Mouse (Mus musculus): Measurements from ENCODE around the gene Capn7. TPM values are rescaled to one million over a fixed set of nuclear protein-coding genes. Genes with fewer than 3 reads are reported as not detected.

The Capn7 gene
- polyA plus RNA-seq, 1 experiment = 14.8 TPM

DNA sequence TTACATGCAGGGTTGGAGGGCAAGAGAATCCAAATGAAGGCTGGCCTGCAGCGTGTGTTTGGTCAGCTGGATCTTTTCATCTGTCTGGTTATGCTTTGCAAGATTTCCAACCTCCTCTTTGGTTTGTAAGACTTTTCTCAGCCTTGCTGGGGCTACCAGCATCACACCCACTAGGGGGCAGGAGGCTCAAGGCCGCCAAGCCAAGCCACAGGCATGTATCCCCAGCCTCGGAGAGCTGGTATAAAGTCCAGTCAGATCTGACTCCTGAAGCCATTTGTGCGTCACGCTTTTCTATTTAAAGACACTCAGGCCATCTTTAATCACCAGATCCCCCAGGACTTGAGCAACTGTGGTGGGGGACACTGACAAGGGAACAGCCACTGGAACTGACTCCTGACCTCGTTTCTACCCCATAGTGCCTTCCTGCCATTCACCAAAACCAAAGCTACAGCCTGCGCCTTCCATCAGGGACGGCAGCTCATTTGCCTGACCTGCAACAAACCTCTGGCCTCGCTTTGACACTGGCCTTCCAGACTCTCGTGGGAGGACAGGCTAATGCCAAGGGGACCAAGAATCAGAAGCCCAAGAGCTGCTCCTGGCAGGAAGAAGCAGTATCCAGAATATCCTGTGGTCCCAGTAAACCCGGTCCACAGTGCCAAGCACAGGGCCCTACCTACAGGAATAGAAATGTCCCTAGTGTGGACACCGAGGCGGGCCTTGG is 49.7 kb downstream of the Capn7 start:
- peak overlapping the region; percentile 31; the same call in 1 of the 2 replicates for H3K27ac ChIP-seq (ENCODE audit: control insufficient read depth, insufficient read depth, low read depth, low read length, poor library complexity)
- H3K4me1 ChIP-seq (ENCODE audit: control insufficient read depth, insufficient read depth, low read length) = peaks cover 3% of the 10 kb centered on the region; the same call in 1 of the 2 replicates
- H3K4me3 ChIP-seq (replicated peaks; ENCODE audit: control insufficient read depth, low read depth, low read length) = no peak overlapping the region
- WGBS = 48% methylated on average over 13 of the region's 13 CpGs
- peak; percentile 96 for TF ChIP-seq CTCF (IDR thresholded peaks at IDR 0.05; ENCODE audit: control insufficient read depth, insufficient read depth, low read length)
- TF ChIP-seq POLR2A (IDR thresholded peaks at IDR 0.05; ENCODE audit: borderline replicate concordance, control insufficient read depth, low read depth, low read length) = no peak

- no peak overlapping the region for H3K4me3 ChIP-seq (replicated peaks; ENCODE audit: control insufficient read depth, low read depth, low read length)
- WGBS = 44% methylated on average over 11 of the region's 11 CpGs
- peaks cover 5% of the 10 kb centered on the region; the same call in 1 of the 2 replicates for H3K4me1 ChIP-seq (ENCODE audit: control insufficient read depth, insufficient read depth, low read length)
- H3K27ac ChIP-seq (ENCODE audit: control insufficient read depth, insufficient read depth, low read depth, low read length, poor library complexity) = no peak overlapping the region
- TF ChIP-seq CTCF (IDR thresholded peaks at IDR 0.05; ENCODE audit: control insufficient read depth, insufficient read depth, low read length) (no peak), POLR2A (IDR thresholded peaks at IDR 0.05; ENCODE audit: borderline replicate concordance, control insufficient read depth, low read depth, low read length) (no peak)
Measured at GRCm38 (mm10) chr14:31387301-31387981, 51.0 kb downstream of the Capn7 start.

- WGBS = 69% methylated on average over 13 of the region's 13 CpGs
- TF ChIP-seq CTCF (IDR thresholded peaks at IDR 0.05; ENCODE audit: control insufficient read depth, insufficient read depth, low read length) (no peak), POLR2A (IDR thresholded peaks at IDR 0.05; ENCODE audit: borderline replicate concordance, control insufficient read depth, low read depth, low read length) (no peak)
- Histone ChIP-seq H3K4me1 (ENCODE audit: control insufficient read depth, insufficient read depth, low read length) (peaks cover 12% of the 10 kb centered on the region), H3K4me3 (replicated peaks; ENCODE audit: control insufficient read depth, low read depth, low read length) (no peak overlapping the region), H3K27ac (ENCODE audit: control insufficient read depth, insufficient read depth, low read depth, low read length, poor library complexity) (no peak overlapping the region)
Measured at GRCm38 (mm10) chr14:31388086-31388872, 51.8 kb downstream of the Capn7 start.

GRCm38 (mm10) chr14:31389421-31390147 is 53.1 kb downstream of the Capn7 start:
- Histone ChIP-seq H3K4me3 (replicated peaks; ENCODE audit: control insufficient read depth, low read depth, low read length) (peak overlapping the region; percentile 3), H3K27ac (ENCODE audit: control insufficient read depth, insufficient read depth, low read depth, low read length, poor library complexity) (peak overlapping the region; percentile 70), H3K4me1 (ENCODE audit: control insufficient read depth, insufficient read depth, low read length) (peaks cover 15% of the 10 kb centered on the region)
- WGBS = 56% methylated on average over 8 of the region's 8 CpGs
- no peak for TF ChIP-seq CTCF (IDR thresholded peaks at IDR 0.05; ENCODE audit: control insufficient read depth, insufficient read depth, low read length)
- TF ChIP-seq POLR2A (IDR thresholded peaks at IDR 0.05; ENCODE audit: borderline replicate concordance, control insufficient read depth, low read depth, low read length) = no peak

GRCm38 (mm10) chr14:31392300-31392699 is 55.9 kb downstream of the Capn7 start:
- Histone ChIP-seq H3K4me3 (replicated peaks; ENCODE audit: control insufficient read depth, low read depth, low read length) (no peak overlapping the region), H3K27ac (ENCODE audit: control insufficient read depth, insufficient read depth, low read depth, low read length, poor library complexity) (peak overlapping the region; percentile 97), H3K4me1 (ENCODE audit: control insufficient read depth, insufficient read depth, low read length) (peaks cover 13% of the 10 kb centered on the region)
- 61% methylated on average over 5 of the region's 5 CpGs for WGBS
- no peak for TF ChIP-seq POLR2A (IDR thresholded peaks at IDR 0.05; ENCODE audit: borderline replicate concordance, control insufficient read depth, low read depth, low read length)
- no peak for TF ChIP-seq CTCF (IDR thresholded peaks at IDR 0.05; ENCODE audit: control insufficient read depth, insufficient read depth, low read length)

- 19% methylated on average over 8 of the region's 8 CpGs for WGBS
- Histone ChIP-seq H3K27ac (ENCODE audit: control insufficient read depth, insufficient read depth, low read depth, low read length, poor library complexity) (peak overlapping the region; percentile 97), H3K4me1 (ENCODE audit: control insufficient read depth, insufficient read depth, low read length) (peaks cover 13% of the 10 kb centered on the region), H3K4me3 (replicated peaks; ENCODE audit: control insufficient read depth, low read depth, low read length) (no peak overlapping the region)
- TF ChIP-seq CTCF (IDR thresholded peaks at IDR 0.05; ENCODE audit: control insufficient read depth, insufficient read depth, low read length) = no peak
- TF ChIP-seq POLR2A (IDR thresholded peaks at IDR 0.05; ENCODE audit: borderline replicate concordance, control insufficient read depth, low read depth, low read length) = no peak
Measured at GRCm38 (mm10) chr14:31392873-31393545, 56.6 kb downstream of the Capn7 start.

- H3K27ac ChIP-seq (ENCODE audit: control insufficient read depth, insufficient read depth, low read depth, low read length, poor library complexity) = peak overlapping the region; percentile 59
- TF ChIP-seq POLR2A (IDR thresholded peaks at IDR 0.05; ENCODE audit: borderline replicate concordance, control insufficient read depth, low read depth, low read length) (no peak), CTCF (IDR thresholded peaks at IDR 0.05; ENCODE audit: control insufficient read depth, insufficient read depth, low read length) (no peak)
- no peak overlapping the region for H3K4me3 ChIP-seq (replicated peaks; ENCODE audit: control insufficient read depth, low read depth, low read length)
- WGBS = 86% methylated on average over 3 of the region's 3 CpGs
- peaks cover 13% of the 10 kb centered on the region for H3K4me1 ChIP-seq (ENCODE audit: control insufficient read depth, insufficient read depth, low read length)
Measured at GRCm38 (mm10) chr14:31393546-31393890, 57.1 kb downstream of the Capn7 start.
